Comparison of ENCODE assay signal across 7 mouse cellular contexts in genomic region chr7:68129546-68130253, GRCm38 (mm10).
DNase-seq lines count a peak whose midpoint lies in the region; ATAC-seq lines count a peak whose summit lies in the region.

No protein-coding gene starts in this region.

- peak; percentile 57 for ATAC-seq in midbrain, embryonic 13.5 days

- peak; percentile 92 for DNase-seq in adrenal gland, adult 2 months
- DNase-seq in embryo, embryonic 11.5 days (ENCODE audit: low read depth, low spot score) = peak; percentile 81
- peak; percentile 62 to 86 for DNase-seq in gastrocnemius, postnatal 4 days (ENCODE audit: low spot score in 2 of 2)
- DNase-seq in kidney, adult 11 months = peak; percentile 89
- DNase-seq in limb, embryonic 10.5 days (ENCODE audit: low spot score) = peak; percentile 88
- peak; percentile 69 for DNase-seq in spleen, adult 12 weeks (ENCODE audit: low spot score)

- H3K36me3 ChIP-seq in limb, embryonic 10.5 days = no peaks in the 10 kb centered on the region
- H3K36me3 ChIP-seq in midbrain, embryonic 13.5 days = no peaks in the 10 kb centered on the region

- peak overlapping the region; percentile 93 for H3K27ac ChIP-seq in limb, embryonic 10.5 days
- H3K27ac ChIP-seq in midbrain, embryonic 13.5 days = peak overlapping the region; percentile 95

- H3K4me3 ChIP-seq in limb, embryonic 10.5 days = peak overlapping the region; percentile 74
- peak overlapping the region; percentile 58 for H3K4me3 ChIP-seq in midbrain, embryonic 13.5 days (replicated peaks)

- H3K4me1 ChIP-seq in limb, embryonic 10.5 days = peaks cover 45% of the 10 kb centered on the region
- peaks cover 69% of the 10 kb centered on the region for H3K4me1 ChIP-seq in midbrain, embryonic 13.5 days (replicated peaks)

- 4% methylated on average over 19 of the region's 19 CpGs for WGBS in limb, embryonic 10.5 days
- WGBS in midbrain, embryonic 13.5 days = 2% methylated on average over 19 of the region's 19 CpGs

- H3K27me3 ChIP-seq in limb, embryonic 10.5 days (ENCODE audit: low read depth, poor library complexity, severe bottlenecking) = no peaks in the 10 kb centered on the region
- H3K27me3 ChIP-seq in midbrain, embryonic 13.5 days = no peaks in the 10 kb centered on the region

- no peaks in the 10 kb centered on the region for H3K9me3 ChIP-seq in limb, embryonic 10.5 days (replicated peaks)
- no peaks in the 10 kb centered on the region for H3K9me3 ChIP-seq in midbrain, embryonic 13.5 days

- H3K9ac ChIP-seq in midbrain, embryonic 13.5 days (replicated peaks) = peak overlapping the region; percentile 82

- H3K4me2 ChIP-seq in midbrain, embryonic 13.5 days (replicated peaks) = peak overlapping the region; percentile 76

Comparison
In these comparisons a context has a peak if more than half of its experiments do, and no peak if none do; other contexts are left out.
1. Peak in every context shown above with its lines: DNase-seq, ATAC-seq, H3K4me3 ChIP-seq and H3K27ac ChIP-seq.